Mouse (Mus musculus) C2C12 (cell line): Measurements from ENCODE around the gene Pdhx.

Source experiments
- CTCF ChIP-seq: IDR thresholded peaks from one replicate; pipeline ENCODE4 v1.5.1; 2011; ENCODE audit not compliant: control insufficient read depth, insufficient read depth, insufficient read length
- USF1 ChIP-seq: IDR thresholded peaks from one replicate; pipeline ENCODE4 v1.6.1; 2011; ENCODE audit warnings: low read depth, mild to moderate bottlenecking, control low read depth, moderate library complexity

GRCm38 (mm10) chr2:103017391-103017824, 55.9 kb downstream of the Pdhx start:
- TF ChIP-seq CTCF (no peak), USF1 (no peak)
